Mouse (Mus musculus) neural tube, embryonic 11.5 days (tissue): ENCODE data around the gene Golgb1. TPM values are rescaled to one million over a fixed set of nuclear protein-coding genes. Genes with fewer than 3 reads are reported as not detected.
"Not testable (repeated sequence)": the region's sequence is repeated elsewhere in the genome, so short reads cannot be mapped to it uniquely, and the experiment has no call there.

ENCODE experiments used
- ATAC-seq: fragments of 200-750 bp; cut with Nextera tagmentation; 2 replicates; pipeline ENCODE4 v1.8.0; 2017; ENCODE audit warnings: moderate number of reproducible peaks, mild to moderate bottlenecking, moderate TSS enrichment, moderate library complexity; ENCODE audit not compliant: insufficient read depth, low FRiP score, low TSS enrichment
- DNase-seq: peaks from one replicate; pipeline ENCODE4 v3.0.0-alpha.2; 2015; ENCODE audit warnings: low spot score
- H3K27ac ChIP-seq: fragments of 300-500 bp; sonication (generic); 2 replicates; pipeline ENCODE4 v1.5.1; 2014; ENCODE audit warnings: low read depth, mild to moderate bottlenecking, low read length
- H3K27me3 ChIP-seq: fragments of 300-500 bp; sonication (generic); 2 replicates; pipeline ENCODE4 v1.6.1; 2014; ENCODE audit warnings: mild to moderate bottlenecking, low read length, mixed read lengths; ENCODE audit not compliant: control insufficient read depth, insufficient read depth
- H3K36me3 ChIP-seq: fragments of 300-500 bp; sonication (generic); 2 replicates; pipeline ENCODE4 v1.6.1; 2014; ENCODE audit warnings: mild to moderate bottlenecking, low read length, moderate library complexity, mixed read lengths; ENCODE audit not compliant: control insufficient read depth, insufficient read depth
- H3K4me1 ChIP-seq: fragments of 300-500 bp; sonication (generic); 2 replicates; pipeline ENCODE4 v1.6.1; 2014; ENCODE audit warnings: low read length, mixed read lengths; ENCODE audit not compliant: control insufficient read depth, insufficient read depth
- H3K4me2 ChIP-seq: fragments of 300-500 bp; sonication (generic); 2 replicates; pipeline ENCODE4 v1.6.1; 2014; ENCODE audit warnings: low read depth, mild to moderate bottlenecking, moderate library complexity
- H3K4me3 ChIP-seq: fragments of 300-500 bp; sonication (generic); 2 replicates; pipeline ENCODE4 v1.5.1; 2014; ENCODE audit warnings: low read depth, low read length
- H3K9ac ChIP-seq: fragments of 300-500 bp; sonication (generic); 2 replicates; pipeline ENCODE4 v1.6.1; 2014; ENCODE audit warnings: mild to moderate bottlenecking, low read length
- H3K9me3 ChIP-seq: fragments of 300-500 bp; sonication (generic); 2 replicates; pipeline ENCODE4 v1.6.1; 2016; ENCODE audit warnings: low read length; ENCODE audit not compliant: control insufficient read depth
- WGBS: fragments of 180-500 bp; shearing (Covaris S2); extraction: QIAGEN DNeasy Blood & Tissue Kit; methylation state at CpG from one replicate; pipeline ENCODE4 v1.1.7; 2014; 5-methylcytosine and 5-hydroxymethylcytosine counted together
- polyA plus RNA-seq: library from polyadenylated mRNA; unstranded; fragments of >200 nt; fragmentation: Nextera tagmentation; extraction: Ambion mirVana; gene quantifications from 2 replicates; pipeline ENCODE4 v1.2.1, GENCODE M21; 2014

The Golgb1 gene
- 74.2 and 79.3 TPM in 2 replicates for polyA plus RNA-seq

DNA sequence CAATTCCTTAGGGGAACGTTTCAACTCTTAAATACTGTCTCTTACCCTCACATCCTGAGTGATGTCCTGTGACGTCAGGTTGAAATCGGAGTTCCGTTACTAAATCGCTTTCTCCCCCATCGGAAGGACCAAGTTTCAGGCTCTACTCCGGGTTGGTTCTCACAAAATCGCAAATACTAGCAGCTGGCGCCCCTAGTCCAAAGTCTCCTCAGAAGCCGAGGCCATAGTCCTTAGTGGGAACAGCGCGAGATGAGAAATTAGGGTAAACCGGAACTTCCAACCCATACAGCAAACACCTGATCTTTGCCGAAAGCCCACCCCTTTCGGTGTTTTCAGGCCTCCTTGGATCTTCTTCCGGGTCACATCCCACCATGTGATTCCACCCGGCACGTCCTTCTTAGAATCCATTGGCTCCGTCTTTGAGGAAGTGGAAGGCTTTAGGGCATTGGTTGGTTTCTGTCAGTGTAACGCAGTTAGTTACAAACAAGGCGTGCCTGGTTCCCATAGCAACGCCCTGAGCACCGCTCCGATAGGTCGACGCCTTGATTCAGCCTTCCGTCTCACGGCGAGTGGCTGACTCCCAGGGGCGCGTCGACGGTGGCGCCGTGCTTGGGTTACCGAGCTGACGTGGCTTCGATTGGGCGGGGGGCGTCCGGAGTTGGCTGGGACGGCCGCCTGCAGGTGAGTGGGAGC is at the start of gene Golgb1, which contains the start of gene Eaf2:
Gene Golgb1, plus strand, starts transcription at position 558 of the 693 bp plus-strand sequence.
Gene Eaf2, minus strand, starts transcription at position 421 of the 693 bp plus-strand sequence.
- H3K4me3 ChIP-seq, result peak within 1 kb of the TSS; percentile 95
- H3K4me2 ChIP-seq, result peak within 1 kb of the TSS; percentile 71
- H3K9me3 ChIP-seq, result no peaks in the 10 kb centered on the region
- H3K9ac ChIP-seq, result peak within 1 kb of the TSS; percentile 70
- H3K4me1 ChIP-seq, result peaks cover 5% of the 10 kb centered on the region; the same call in 1 of the 2 replicates
- peaks cover 2% of the 10 kb centered on the region; the same call in 1 of the 2 replicates for H3K36me3 ChIP-seq
- H3K27ac ChIP-seq, result peak within 1 kb of the TSS; percentile 64
- peak; percentile 100 for ATAC-seq
- H3K27me3 ChIP-seq, result no peaks in the 10 kb centered on the region
- peak; percentile 95 for DNase-seq
- under 1% methylated on average over 43 of the region's 43 CpGs for WGBS

- Histone ChIP-seq H3K27me3 (0 out of 2 replicates have a peak, but pooled peaks cover 2% of the 10 kb centered on the region), H3K4me2 (peak overlapping the region; percentile 57), H3K9me3 (no peaks in the 10 kb centered on the region), H3K4me3 (peak overlapping the region; percentile 73), H3K9ac (no peak overlapping the region; the same call in 1 of the 2 replicates), H3K27ac (no peak overlapping the region), H3K4me1 (no peaks in the 10 kb centered on the region; the same call in 1 of the 2 replicates), H3K36me3 (no peaks in the 10 kb centered on the region)
- peak; percentile 40; the same call in 1 of the 2 replicates for ATAC-seq
- WGBS, result 5% methylated on average over 11 of the region's 11 CpGs
- no peak for DNase-seq
These were observed 47.3 kb upstream of the Golgb1 start for GRCm38 (mm10) chr16:36827611-36828053.

DNA sequence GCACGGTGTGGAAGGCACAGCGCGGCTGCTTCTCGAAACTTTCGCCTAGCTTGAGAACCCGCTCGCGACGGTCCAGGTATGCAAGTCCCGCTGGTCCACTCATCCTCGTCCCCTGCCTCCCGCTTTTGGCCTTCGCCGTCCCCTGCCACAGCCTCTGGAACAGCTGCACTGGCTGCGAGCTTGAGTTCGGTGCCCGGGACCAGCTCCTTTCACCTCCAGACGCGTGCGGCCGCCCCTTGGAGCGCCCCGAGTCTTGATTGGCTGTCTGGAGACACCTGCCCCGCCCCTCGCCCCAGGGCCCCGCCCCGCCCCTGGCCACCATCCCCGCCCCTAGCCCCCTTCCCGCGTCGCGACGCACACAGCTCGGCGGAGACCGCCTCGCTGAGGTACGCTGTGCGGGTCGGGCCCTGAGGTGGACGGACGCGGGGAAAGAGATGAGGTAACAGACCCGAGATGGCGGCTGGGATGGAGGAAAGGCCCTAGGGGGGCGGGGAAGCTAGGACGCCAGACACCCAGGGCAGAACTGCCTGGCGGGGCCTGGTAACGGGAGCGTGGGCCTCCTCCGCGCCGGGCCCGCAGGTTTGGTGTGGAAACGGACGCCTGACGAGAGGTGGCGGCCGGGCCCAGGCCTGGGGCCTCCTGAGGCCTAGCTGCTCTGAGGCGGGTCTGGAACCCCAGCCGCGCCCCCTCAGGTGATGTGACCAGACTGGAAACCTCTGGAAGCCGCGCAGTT is 46.7 kb upstream of the Golgb1 start, which contains the start of gene Iqcb1:
Gene Iqcb1, plus strand, starts transcription at position 332 of the 733 bp plus-strand sequence.
- Histone ChIP-seq H3K4me2 (peak within 1 kb of the TSS; percentile 57), H3K36me3 (no peaks in the 10 kb centered on the region), H3K27ac (peak within 1 kb of the TSS; percentile 24), H3K27me3 (0 out of 2 replicates have a peak, but pooled peaks cover 2% of the 10 kb centered on the region), H3K9me3 (no peaks in the 10 kb centered on the region), H3K9ac (peak within 1 kb of the TSS; percentile 81), H3K4me1 (no peaks in the 10 kb centered on the region; the same call in 1 of the 2 replicates), H3K4me3 (peak within 1 kb of the TSS; percentile 73)
- DNase-seq, result peak; percentile 89
- peak; percentile 97 for ATAC-seq
- WGBS, result under 1% methylated on average over 61 of the region's 64 CpGs

GRCm38 (mm10) chr16:36828820-36829219 is 46.1 kb upstream of the Golgb1 start:
- Histone ChIP-seq H3K4me1 (no peaks in the 10 kb centered on the region; the same call in 1 of the 2 replicates), H3K27ac (no peak overlapping the region), H3K9ac (peak overlapping the region; percentile 81), H3K4me3 (peak overlapping the region; percentile 73), H3K27me3 (0 out of 2 replicates have a peak, but pooled peaks cover 2% of the 10 kb centered on the region), H3K36me3 (no peaks in the 10 kb centered on the region), H3K9me3 (no peaks in the 10 kb centered on the region), H3K4me2 (peak overlapping the region; percentile 57)
- ATAC-seq (peak; percentile 29), DNase-seq (no peak)
- 6% methylated on average over 11 of the region's 11 CpGs for WGBS

DNA sequence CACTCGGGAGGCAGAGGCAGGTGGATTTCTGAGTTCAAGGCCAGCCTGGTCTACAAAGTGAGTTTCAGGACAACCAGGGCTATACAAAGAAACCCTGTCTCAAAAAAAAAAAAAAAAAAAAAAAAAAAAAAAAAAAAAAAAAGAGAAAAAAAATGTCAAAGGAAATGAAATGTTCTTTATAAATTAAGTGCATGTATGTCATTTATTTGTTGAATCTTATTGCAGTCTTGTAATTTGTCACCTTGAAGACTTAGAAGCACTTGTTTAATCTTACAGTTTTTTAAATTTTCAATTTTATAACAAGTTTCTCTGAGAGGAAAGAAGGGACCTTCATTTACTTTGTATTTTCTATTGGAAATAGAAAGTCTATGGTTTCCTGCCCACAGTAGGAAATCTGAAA is 28.0 kb upstream of the Golgb1 start:
- not testable (repeated sequence) for H3K27ac ChIP-seq, H3K4me3 ChIP-seq, ATAC-seq, H3K9me3 ChIP-seq, H3K27me3 ChIP-seq, H3K9ac ChIP-seq, H3K4me2 ChIP-seq, H3K36me3 ChIP-seq, H3K4me1 ChIP-seq, DNase-seq
- WGBS, result 92% methylated on average over 1 of the region's 1 CpGs

DNA sequence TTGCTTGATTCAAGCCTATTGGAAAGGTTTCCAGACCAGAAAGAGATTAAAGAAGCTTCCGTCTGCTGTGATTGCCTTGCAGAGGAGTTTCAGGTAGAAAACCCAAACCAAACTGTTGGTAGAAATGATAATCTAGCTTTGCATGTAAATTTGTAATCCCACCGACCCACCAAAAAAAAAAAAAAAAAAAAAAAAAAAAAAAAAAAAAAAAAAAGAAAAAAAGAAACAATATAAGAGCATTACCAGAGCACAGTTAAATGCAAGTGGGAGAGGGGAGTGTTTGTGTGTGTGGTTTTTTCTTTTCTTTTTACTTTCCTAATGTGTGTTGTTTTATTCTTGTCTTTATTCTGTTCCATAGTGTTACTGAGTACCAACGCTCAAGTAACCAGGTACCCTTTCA is 23.7 kb upstream of the Golgb1 start:
- no peaks in the 10 kb centered on the region for H3K9me3 ChIP-seq
- H3K4me2 ChIP-seq, result no peak overlapping the region
- ATAC-seq (no peak), DNase-seq (no peak)
- H3K4me1 ChIP-seq, result no peaks in the 10 kb centered on the region
- no peaks in the 10 kb centered on the region for H3K27me3 ChIP-seq
- no peak overlapping the region for H3K27ac ChIP-seq
- 94% methylated on average over 3 of the region's 3 CpGs for WGBS
- H3K4me3 ChIP-seq, result no peak overlapping the region
- peaks cover 5% of the 10 kb centered on the region; the same call in 1 of the 2 replicates for H3K36me3 ChIP-seq
- H3K9ac ChIP-seq, result no peak overlapping the region

GRCm38 (mm10) chr16:36863585-36863984 is 11.4 kb upstream of the Golgb1 start:
- WGBS, result 93% methylated on average over 3 of the region's 3 CpGs
- H3K27ac ChIP-seq, result no peak overlapping the region
- 0 out of 2 replicates have a peak, but pooled peaks cover 2% of the 10 kb centered on the region for H3K36me3 ChIP-seq
- H3K4me1 ChIP-seq, result no peaks in the 10 kb centered on the region
- H3K9me3 ChIP-seq, result no peaks in the 10 kb centered on the region
- no peak overlapping the region for H3K4me3 ChIP-seq
- ATAC-seq (no peak), DNase-seq (no peak)
- no peak overlapping the region for H3K9ac ChIP-seq
- no peaks in the 10 kb centered on the region for H3K27me3 ChIP-seq
- no peak overlapping the region for H3K4me2 ChIP-seq

- no peak overlapping the region for H3K27ac ChIP-seq
- no peaks in the 10 kb centered on the region for H3K9me3 ChIP-seq
- no peak for DNase-seq
- H3K36me3 ChIP-seq, result peaks cover 2% of the 10 kb centered on the region
- WGBS, result 91% methylated on average over 2 of the region's 2 CpGs
- H3K9ac ChIP-seq, result no peak overlapping the region
- H3K4me3 ChIP-seq, result no peak overlapping the region
- no peak for ATAC-seq
- H3K27me3 ChIP-seq, result no peaks in the 10 kb centered on the region
- no peak overlapping the region for H3K4me2 ChIP-seq
- peaks cover 2% of the 10 kb centered on the region; the same call in 1 of the 2 replicates for H3K4me1 ChIP-seq
These were observed 5.5 kb upstream of the Golgb1 start for GRCm38 (mm10) chr16:36869442-36869841.
